Mouse (Mus musculus) embryonic fibroblast, embryonic 13.5 days (primary cell): Measurements from ENCODE around the gene Teddm1a. TPM values are rescaled to one million over a fixed set of nuclear protein-coding genes. Genes with fewer than 3 reads are reported as not detected.

Experiments used
- H3K27ac ChIP-seq: 2 replicates; pipeline ENCODE4 v1.5.1; 2012; ENCODE audit warnings: low read length, control low read depth, inconsistent platforms; ENCODE audit not compliant: insufficient read depth
- H3K4me1 ChIP-seq: 2 replicates; pipeline ENCODE4 v1.6.1; 2011; ENCODE audit warnings: low read length; ENCODE audit not compliant: control insufficient read depth, insufficient read depth
- H3K4me3 ChIP-seq: 2 replicates; pipeline ENCODE4 v1.5.1; 2011; ENCODE audit warnings: mild to moderate bottlenecking, control low read depth, low read length; ENCODE audit not compliant: insufficient read depth
- CTCF ChIP-seq: IDR thresholded peaks from 2 replicates; pipeline ENCODE4 v1.5.1; 2011; ENCODE audit warnings: mild to moderate bottlenecking, control low read depth, low read length, moderate library complexity, borderline replicate concordance; ENCODE audit not compliant: insufficient read depth
- POLR2A ChIP-seq: IDR thresholded peaks from 2 replicates; pipeline ENCODE4 v1.6.1; 2011; ENCODE audit warnings: low read depth, mild to moderate bottlenecking, control low read depth, low read length, moderate library complexity
- polyA plus RNA-seq: library from polyadenylated mRNA; stranded (reverse); fragments of >200 nt; gene quantifications from 2 replicates; pipeline ENCODE4 v1.2.4, GENCODE M21; 2011; ENCODE audit warnings: low read depth; ENCODE audit not compliant: missing spikeins, insufficient read length

Gene Teddm1a
- polyA plus RNA-seq, 1 experiment = not detected

DNA sequence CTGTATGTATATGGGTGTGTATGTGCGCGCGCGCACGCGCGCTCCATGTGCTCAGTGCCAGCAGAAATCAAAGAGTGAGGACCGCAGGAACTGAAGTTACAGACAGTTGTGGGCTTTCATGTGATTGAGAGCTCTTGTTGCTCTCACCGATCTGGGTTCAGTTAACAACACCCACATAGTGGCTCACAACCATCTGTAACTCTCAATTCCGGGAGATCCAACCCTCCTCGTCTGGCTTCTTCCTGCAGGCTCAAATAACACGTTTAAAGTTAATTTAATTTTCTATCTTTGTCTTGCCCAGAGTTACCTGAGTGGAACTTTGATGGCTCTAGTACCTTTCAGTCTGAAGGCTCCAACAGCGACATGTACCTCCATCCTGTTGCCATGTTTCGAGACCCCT is 12.7 kb downstream of the Teddm1a start:
- no peaks in the 10 kb centered on the region for H3K4me1 ChIP-seq
- H3K4me3 ChIP-seq = no peak overlapping the region
- TF ChIP-seq CTCF (no peak), POLR2A (no peak)
- H3K27ac ChIP-seq = no peak overlapping the region

DNA sequence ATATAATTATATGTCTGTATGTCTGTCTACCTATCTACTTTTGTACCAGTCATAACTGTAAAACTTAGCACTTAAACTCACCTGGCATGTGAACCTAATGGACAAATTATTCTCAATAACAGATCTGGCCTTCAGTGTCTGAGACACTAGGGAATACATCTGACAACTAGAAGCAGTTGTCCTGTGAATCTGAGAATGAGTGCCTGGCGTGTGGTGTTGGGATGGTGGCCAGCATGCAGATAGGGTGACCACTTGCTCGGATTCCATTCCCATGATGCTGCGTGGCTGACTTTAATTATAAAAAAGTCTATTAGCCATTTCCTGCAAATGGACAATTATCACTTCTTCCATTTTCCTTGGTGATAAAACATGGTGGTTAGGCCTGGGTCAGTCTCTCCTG is 14.3 kb downstream of the Teddm1a start:
- Histone ChIP-seq H3K4me3 (no peak overlapping the region), H3K27ac (no peak overlapping the region), H3K4me1 (no peaks in the 10 kb centered on the region)
- no peak for TF ChIP-seq CTCF
- TF ChIP-seq POLR2A = no peak

DNA sequence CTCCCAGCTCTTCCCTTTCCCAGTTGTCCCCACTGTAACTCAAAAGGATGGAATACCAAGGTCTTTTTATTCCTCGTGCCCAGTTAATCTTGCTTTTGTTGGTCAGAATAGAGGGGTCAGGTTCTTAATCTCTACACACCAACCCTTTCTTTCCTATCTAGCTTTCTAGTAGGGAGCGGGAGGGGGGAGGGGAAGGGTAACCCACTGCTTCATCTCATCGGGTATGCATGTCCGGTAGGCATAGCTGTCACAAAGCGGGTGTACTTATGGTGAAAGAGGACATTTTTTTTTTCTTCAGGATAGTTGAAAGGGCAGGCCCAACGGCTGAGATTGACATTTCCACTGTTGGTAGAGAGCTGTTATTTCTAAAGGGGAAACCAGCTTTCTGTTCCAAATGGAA is 16.7 kb downstream of the Teddm1a start:
- no peak overlapping the region for H3K4me3 ChIP-seq
- no peak overlapping the region for H3K27ac ChIP-seq
- H3K4me1 ChIP-seq = no peaks in the 10 kb centered on the region
- TF ChIP-seq POLR2A (no peak), CTCF (no peak)

DNA sequence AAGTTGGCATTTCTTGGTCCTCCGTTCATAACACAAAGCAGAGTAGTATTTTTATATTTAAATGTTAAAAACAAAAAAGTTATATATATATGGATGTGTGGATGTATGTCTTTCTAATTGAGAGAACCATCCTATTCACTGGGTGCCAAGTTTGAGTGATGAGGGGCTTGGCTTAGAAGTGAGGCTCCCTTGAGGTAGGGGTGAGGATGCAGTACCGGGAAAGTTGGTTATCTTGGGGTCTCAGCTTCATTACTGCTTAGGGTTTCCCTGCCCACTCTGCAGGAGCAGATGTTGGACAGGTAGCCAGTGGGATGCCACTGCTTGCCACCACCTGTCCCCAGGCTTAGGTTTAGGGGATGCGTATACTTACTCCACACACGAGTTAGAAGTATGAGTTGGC is 17.2 kb downstream of the Teddm1a start:
- Histone ChIP-seq H3K27ac (no peak overlapping the region), H3K4me1 (no peaks in the 10 kb centered on the region), H3K4me3 (no peak overlapping the region)
- TF ChIP-seq CTCF = no peak
- TF ChIP-seq POLR2A = no peak

DNA sequence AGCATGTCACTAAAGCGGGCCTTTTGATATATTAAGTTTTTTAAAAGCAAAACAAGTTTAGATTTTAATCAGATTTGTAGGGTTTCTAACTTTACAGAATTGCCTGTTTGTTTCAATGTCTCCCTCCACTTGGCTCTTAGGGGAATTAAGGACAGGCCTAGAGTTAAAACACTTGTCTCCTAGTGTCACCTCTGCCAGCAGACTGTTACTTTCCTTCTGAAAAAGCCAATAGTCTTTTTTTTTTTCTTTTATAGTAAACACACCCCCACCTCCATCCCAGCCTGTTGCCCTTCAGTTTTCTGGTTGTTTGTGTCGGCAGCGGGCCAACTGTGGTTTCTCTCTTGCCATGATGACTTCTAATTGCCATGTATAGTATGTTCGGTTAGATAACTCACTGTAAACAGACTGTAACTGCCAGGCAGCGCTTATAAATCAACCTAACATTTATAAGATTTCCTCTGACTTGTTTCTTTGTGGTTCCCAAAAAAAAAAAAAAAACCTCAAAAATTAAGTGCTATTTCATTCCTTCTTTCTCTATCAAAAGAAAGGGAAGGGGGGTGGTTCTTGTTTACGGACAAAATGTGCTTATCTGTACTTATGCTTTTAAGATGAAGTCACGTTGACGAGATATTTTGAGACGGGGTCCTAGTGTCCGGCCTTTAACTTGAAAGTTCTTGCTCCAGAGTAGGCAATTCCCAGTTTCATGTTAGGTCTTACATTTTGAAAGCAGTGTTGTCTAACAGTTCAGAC is 17.8 kb downstream of the Teddm1a start:
- TF ChIP-seq CTCF (no peak), POLR2A (no peak)
- Histone ChIP-seq H3K27ac (no peak overlapping the region), H3K4me1 (no peaks in the 10 kb centered on the region), H3K4me3 (no peak overlapping the region)

DNA sequence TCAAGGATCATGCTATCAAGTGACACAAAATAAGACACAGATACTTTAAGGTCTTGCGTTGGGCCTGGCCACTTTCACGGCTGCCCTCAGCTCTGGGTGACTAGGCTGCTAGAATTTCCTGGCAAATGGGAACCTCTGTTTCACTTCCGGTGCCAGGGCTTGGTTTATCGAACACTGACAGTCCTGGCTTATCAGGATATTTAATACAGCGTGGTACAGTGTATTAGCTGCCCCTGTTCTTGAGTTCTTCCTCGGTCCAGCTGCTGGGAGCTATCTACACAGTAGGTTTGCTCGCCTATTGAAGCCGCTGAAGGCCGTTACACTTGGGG is 18.4 kb downstream of the Teddm1a start:
- H3K4me1 ChIP-seq = no peaks in the 10 kb centered on the region
- TF ChIP-seq POLR2A (no peak), CTCF (no peak)
- no peak overlapping the region for H3K27ac ChIP-seq
- no peak overlapping the region for H3K4me3 ChIP-seq

DNA sequence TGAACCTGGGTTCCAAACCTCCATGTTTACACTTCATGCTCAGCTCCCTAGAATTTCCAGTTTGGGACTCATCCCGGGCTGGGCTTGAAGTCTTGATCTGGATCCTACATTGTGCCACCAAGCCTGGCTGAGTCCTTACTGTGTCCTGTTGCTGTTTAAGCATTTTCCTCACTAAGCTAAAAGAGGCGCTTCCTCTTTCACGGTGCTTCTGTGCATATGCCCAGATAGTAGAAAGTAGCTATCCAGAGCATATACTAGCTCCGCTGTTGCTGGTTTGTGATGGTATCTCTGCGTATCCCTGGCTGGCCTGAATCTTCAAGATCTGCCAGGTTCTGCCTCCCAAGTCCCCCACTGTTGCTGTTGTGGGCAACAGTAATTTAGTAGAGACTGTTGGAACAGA is 18.9 kb downstream of the Teddm1a start:
- Histone ChIP-seq H3K4me3 (no peak overlapping the region), H3K27ac (no peak overlapping the region), H3K4me1 (no peaks in the 10 kb centered on the region)
- no peak for TF ChIP-seq POLR2A
- no peak for TF ChIP-seq CTCF

DNA sequence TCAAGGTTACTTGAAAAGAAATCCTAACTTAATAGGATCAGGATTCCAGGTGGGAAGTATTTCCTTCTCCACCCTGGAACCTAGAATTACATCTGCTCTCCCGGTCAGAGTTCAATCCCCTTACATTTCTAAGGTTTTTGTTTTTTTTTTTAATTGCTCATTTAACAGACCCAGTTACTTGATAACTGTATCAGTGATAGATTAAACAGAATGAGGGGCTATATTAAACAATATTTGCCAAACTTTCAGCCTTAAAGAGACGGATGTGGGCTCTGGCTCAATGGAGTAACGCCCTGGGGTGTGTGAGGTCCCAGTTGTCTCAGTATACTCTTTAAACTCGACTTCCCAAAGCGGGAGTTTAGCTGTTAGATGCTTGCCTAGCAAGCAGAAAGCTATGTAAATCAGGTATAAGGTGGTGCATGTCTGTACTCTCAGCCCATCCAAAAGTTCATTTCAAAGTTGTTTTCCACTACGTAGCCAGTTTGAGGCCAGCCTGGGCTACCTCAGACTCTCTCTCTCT is 19.8 kb downstream of the Teddm1a start:
- no peak overlapping the region for H3K4me3 ChIP-seq
- H3K4me1 ChIP-seq = no peaks in the 10 kb centered on the region
- no peak overlapping the region for H3K27ac ChIP-seq
- no peak for TF ChIP-seq CTCF
- TF ChIP-seq POLR2A = no peak

DNA sequence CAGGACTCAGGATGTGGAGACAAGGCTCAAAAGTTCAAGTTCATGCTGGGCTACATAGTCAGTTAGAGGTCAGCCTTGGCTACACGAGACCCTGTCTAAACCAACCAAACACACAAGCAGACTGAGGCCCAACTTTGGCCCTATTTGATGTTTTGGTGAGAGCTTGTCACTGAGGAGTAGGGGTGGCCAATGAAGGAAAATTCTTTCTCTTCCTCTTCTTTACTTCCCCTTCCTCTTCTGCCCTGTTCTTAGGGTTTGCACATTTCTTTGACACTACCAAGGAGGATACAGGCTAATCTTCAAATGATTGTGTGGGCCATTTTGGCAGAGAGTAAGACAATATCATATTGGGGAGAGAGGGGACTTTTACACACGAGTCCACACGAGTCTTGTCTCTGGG is 22.3 kb downstream of the Teddm1a start:
- H3K4me1 ChIP-seq = no peaks in the 10 kb centered on the region

DNA sequence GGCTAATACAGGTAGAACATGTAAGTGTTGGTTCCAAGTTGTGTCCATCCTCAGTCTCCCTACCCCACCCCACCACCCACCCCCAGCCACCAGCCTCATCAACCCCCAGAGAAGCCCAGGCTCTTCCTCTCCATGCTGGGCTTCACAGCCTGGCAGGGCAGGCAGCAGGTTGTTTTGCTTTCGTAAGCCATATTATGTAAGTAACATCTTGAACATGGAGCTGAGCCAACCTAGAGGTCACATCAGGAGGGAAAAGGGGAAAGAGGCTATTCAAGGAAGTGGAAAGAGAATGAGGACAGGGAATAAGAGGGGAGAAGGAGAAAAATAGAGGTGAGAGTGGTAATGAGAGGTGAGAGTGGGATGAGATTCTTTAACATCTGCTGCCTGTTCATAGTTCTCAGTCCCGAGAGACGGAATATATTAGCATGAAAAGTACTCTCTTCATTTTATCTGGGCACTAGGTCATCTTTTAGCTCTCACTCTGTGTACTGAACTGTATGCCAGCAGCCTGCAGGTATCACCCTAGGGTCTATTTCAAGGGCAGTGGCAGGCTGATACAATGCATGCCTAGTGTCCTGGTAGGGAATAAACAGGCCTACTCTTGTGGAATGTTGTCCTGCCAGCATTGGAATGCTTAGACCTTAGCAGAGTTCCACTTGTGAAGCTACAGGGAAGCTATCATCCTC is 27.1 kb downstream of the Teddm1a start:
- Histone ChIP-seq H3K27ac (no peak overlapping the region), H3K4me1 (no peaks in the 10 kb centered on the region), H3K4me3 (no peak overlapping the region)
- TF ChIP-seq POLR2A = no peak

More for the DNA sequence above, 22.3 kb downstream of the Teddm1a start:
- Histone ChIP-seq H3K4me3 (no peak overlapping the region), H3K27ac (no peak overlapping the region)
- no peak for TF ChIP-seq CTCF
- no peak for TF ChIP-seq POLR2A

DNA sequence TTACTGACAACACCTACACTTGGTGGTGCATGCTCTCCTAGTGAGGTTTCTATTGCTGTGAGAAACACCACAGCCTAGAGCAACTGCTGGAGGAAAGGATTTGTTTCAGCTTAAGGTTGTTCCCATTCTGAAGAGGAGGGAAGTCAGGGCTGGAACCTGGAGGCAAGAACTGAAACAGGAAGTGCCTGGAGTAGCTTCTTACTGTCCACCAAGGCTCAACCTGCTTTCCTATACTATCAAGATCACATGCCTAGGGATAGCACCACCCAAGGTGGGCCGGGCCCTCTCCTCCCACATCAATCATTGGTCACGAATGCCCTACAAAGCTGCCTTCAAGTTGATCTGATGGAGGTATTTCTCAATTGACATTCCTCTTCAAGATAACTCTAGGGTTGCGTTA is 30.1 kb downstream of the Teddm1a start:
- Histone ChIP-seq H3K27ac (no peak overlapping the region), H3K4me1 (no peaks in the 10 kb centered on the region), H3K4me3 (no peak overlapping the region)
- no peak for TF ChIP-seq CTCF
- TF ChIP-seq POLR2A = no peak
